Comparison of ENCODE assay signal across 13 mouse cellular contexts in the genomic region with DNA sequence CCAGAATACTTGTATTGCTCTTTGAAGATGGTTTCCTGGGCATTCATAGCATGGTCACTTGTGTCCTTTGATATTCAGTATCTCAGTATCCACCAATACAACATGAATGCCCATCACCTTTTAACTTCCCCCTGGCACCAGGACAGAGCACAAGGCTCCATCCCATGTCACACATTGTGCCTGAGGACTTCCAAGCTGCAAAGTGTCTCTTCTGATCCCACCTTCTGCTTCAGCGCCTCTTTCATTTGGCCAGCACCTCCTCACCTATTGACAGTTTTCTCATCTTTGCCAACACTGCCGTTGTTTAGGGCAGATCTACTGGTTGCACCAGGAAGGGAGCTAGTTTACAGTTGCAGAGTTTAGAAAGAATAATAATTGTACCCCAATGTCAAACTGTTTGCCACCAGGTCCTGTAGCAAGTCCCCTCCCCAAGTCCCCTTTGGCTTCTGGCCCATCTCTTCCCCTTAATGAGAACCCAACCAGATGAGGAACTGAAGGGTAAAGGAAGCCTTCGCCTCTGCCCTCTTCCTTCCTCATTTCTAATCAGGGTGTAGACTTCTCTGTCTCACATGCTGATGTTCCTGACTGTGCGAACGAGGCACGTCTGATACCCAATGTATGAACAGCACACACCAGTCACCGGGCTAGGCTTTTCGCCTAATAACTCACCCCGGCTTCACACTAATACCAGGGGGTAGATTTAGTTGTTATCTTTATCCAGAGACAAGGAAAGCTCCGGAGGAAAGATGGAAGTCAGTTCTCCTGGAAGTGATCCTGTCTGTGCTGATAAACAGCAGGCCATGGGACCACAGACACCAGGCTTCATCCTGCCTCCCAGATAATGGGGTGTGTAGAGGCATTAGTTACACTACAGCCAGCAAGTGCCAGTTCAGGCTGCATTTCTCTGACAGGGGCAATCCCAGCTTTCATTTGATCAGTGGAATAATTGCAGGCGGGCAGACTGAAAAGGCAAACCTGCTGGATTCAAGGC.
A peak's percentile ranks its signal among the peaks of the same experiment; 100 is the strongest.
DNase-seq lines count a peak whose midpoint lies in the region; ATAC-seq and TF ChIP-seq lines count a peak whose summit lies in the region.
"Had no signal": no experiment of that assay in that cellular context is flagged by ENCODE, and none has a peak within 500 bp of the region (broad histone marks: within the 10 kb centered on the region; RNA-seq: fewer than 3 reads in every experiment).

No protein-coding gene starts in this region.

- no peak overlapping the region for H3K4me3 ChIP-seq in liver, embryonic 15.5 days (replicated peaks)
- H3K4me3 ChIP-seq in spleen, adult 2 months (ENCODE audit: extremely low read depth, insufficient read depth, insufficient read length) = no peak overlapping the region
- H3K4me3 ChIP-seq in thymus, adult 2 months (ENCODE audit: control insufficient read depth, insufficient read depth, low read length) = no peak overlapping the region
- H3K4me3 ChIP-seq in midbrain, embryonic 13.5 days (replicated peaks) = no peak overlapping the region
- H3K4me3 ChIP-seq: forebrain, embryonic 12.5 days; limb, embryonic 15.5 days had no signal

- no peaks in the 10 kb centered on the region for H3K9me3 ChIP-seq in liver, embryonic 15.5 days (replicated peaks)
- no peaks in the 10 kb centered on the region for H3K9me3 ChIP-seq in midbrain, embryonic 13.5 days
- H3K9me3 ChIP-seq: forebrain, embryonic 12.5 days; limb, embryonic 15.5 days had no signal

- DNase-seq in lung, postnatal 25 days (ENCODE audit: low spot score) = peak; percentile 38
- DNase-seq in lung, postnatal 10 days = no peak
- peak; percentile 33 for DNase-seq in c-Kit-positive CD71-negative TER-119-negative erythroid progenitor cells, embryonic 14.5 days (ENCODE audit: low read depth)
- peak; percentile 28 to 42 for DNase-seq in spleen, adult 2 months (ENCODE audit: low read depth in 1 of 2, low spot score in 2 of 2)
- no peak for DNase-seq in kidney, adult 18-20 months
- DNase-seq in thymus, adult 2 months = no peak
- DNase-seq: gastrocnemius, postnatal 10 days; kidney, adult 11 months had no signal

- no peak for TF ChIP-seq POLR2A in spleen, adult 2 months (IDR thresholded peaks at IDR 0.05; ENCODE audit: low read depth, low read length)
- no peak for TF ChIP-seq POLR2A in thymus, adult 2 months (IDR thresholded peaks at IDR 0.05; ENCODE audit: control insufficient read depth, extremely low read depth, insufficient read depth, low read length, poor library complexity)

- H3K9ac ChIP-seq in liver, embryonic 15.5 days = no peak overlapping the region
- no peak overlapping the region for H3K9ac ChIP-seq in midbrain, embryonic 13.5 days (replicated peaks)
- H3K9ac ChIP-seq: forebrain, embryonic 12.5 days; limb, embryonic 15.5 days had no signal

- H3K4me2 ChIP-seq in liver, embryonic 15.5 days = no peak overlapping the region
- no peak overlapping the region for H3K4me2 ChIP-seq in midbrain, embryonic 13.5 days (replicated peaks)
- H3K4me2 ChIP-seq: forebrain, embryonic 12.5 days; limb, embryonic 15.5 days had no signal

- TF ChIP-seq CTCF in spleen, adult 2 months (IDR thresholded peaks at IDR 0.05; ENCODE audit: extremely low read depth, insufficient read depth, insufficient read length, insufficient replicate concordance) = no peak
- no peak for TF ChIP-seq CTCF in thymus, adult 2 months (IDR thresholded peaks at IDR 0.05; ENCODE audit: borderline replicate concordance, control insufficient read depth, extremely low read depth, insufficient read depth, low read length, poor library complexity)

- no peaks in the 10 kb centered on the region for H3K27me3 ChIP-seq in liver, embryonic 15.5 days
- no peaks in the 10 kb centered on the region for H3K27me3 ChIP-seq in spleen, adult 2 months (ENCODE audit: control insufficient read depth, insufficient read depth, low read length)
- H3K27me3 ChIP-seq in thymus, adult 2 months (ENCODE audit: control insufficient read depth, insufficient read depth, low read length) = no peaks in the 10 kb centered on the region
- no peaks in the 10 kb centered on the region for H3K27me3 ChIP-seq in midbrain, embryonic 13.5 days
- H3K27me3 ChIP-seq: forebrain, embryonic 12.5 days; limb, embryonic 15.5 days had no signal

- peak; percentile 54; the same call in 1 of the 2 replicates for ATAC-seq in liver, embryonic 15.5 days (ENCODE audit: insufficient read depth)
- ATAC-seq in midbrain, embryonic 13.5 days = no peak

- no peaks in the 10 kb centered on the region for H3K36me3 ChIP-seq in liver, embryonic 15.5 days (replicated peaks)
- H3K36me3 ChIP-seq in spleen, adult 2 months (ENCODE audit: control insufficient read depth, insufficient read depth, low read length) = no peaks in the 10 kb centered on the region
- H3K36me3 ChIP-seq in thymus, adult 2 months (ENCODE audit: control insufficient read depth, insufficient read depth, low read length) = no peaks in the 10 kb centered on the region
- no peaks in the 10 kb centered on the region for H3K36me3 ChIP-seq in midbrain, embryonic 13.5 days
- H3K36me3 ChIP-seq: forebrain, embryonic 12.5 days; G1E; limb, embryonic 15.5 days had no signal

- H3K4me1 ChIP-seq in liver, embryonic 15.5 days (replicated peaks) = peaks cover 25% of the 10 kb centered on the region
- peaks cover 12% of the 10 kb centered on the region; the same call in 1 of the 2 replicates for H3K4me1 ChIP-seq in spleen, adult 2 months (ENCODE audit: control insufficient read depth, insufficient read depth, insufficient read length)
- H3K4me1 ChIP-seq in thymus, adult 2 months (replicated peaks; ENCODE audit: control insufficient read depth, insufficient read depth, low read length) = no peaks in the 10 kb centered on the region
- H3K4me1 ChIP-seq in midbrain, embryonic 13.5 days (replicated peaks) = no peaks in the 10 kb centered on the region
- H3K4me1 ChIP-seq: forebrain, embryonic 12.5 days had no signal

- WGBS in liver, embryonic 15.5 days (ENCODE audit: insufficient replicate concordance) = 14% methylated on average over 11 of the region's 11 CpGs
- 26% methylated on average over 11 of the region's 11 CpGs for WGBS in spleen, adult 2 months
- 28% methylated on average over 11 of the region's 11 CpGs for WGBS in thymus, adult 2 months
- 83% methylated on average over 11 of the region's 11 CpGs for WGBS in midbrain, embryonic 13.5 days

- no peak overlapping the region for H3K27ac ChIP-seq in liver, embryonic 15.5 days (replicated peaks)
- peak overlapping the region; percentile 25; the same call in 1 of the 2 replicates for H3K27ac ChIP-seq in spleen, adult 2 months (ENCODE audit: insufficient read depth, low read length)
- H3K27ac ChIP-seq in thymus, adult 2 months (ENCODE audit: control insufficient read depth, insufficient read depth, low read length) = no peak overlapping the region
- H3K27ac ChIP-seq in midbrain, embryonic 13.5 days = no peak overlapping the region
- H3K27ac ChIP-seq: forebrain, embryonic 12.5 days; limb, embryonic 15.5 days had no signal

Comparison
In these comparisons a context has a peak if more than half of its experiments do, and no peak if none do; other contexts are left out.
1. DNase-seq: peak in lung, postnatal 25 days (single experiment), c-Kit-positive CD71-negative TER-119-negative erythroid progenitor cells, embryonic 14.5 days (single experiment) and spleen, adult 2 months (2 of 2); none in lung, postnatal 10 days (single experiment), kidney, adult 18-20 months (single experiment) and thymus, adult 2 months (single experiment).